Mouse (Mus musculus) heart, adult 18-20 months (tissue): ENCODE results near the gene Ccdc85b. TPM values are rescaled to one million over a fixed set of nuclear protein-coding genes. Genes with fewer than 3 reads are reported as not detected.

Source experiments
- DNase-seq, 2 experiments: peaks; one replicate each; pipeline ENCODE4 v3.0.0; 2021 to 2022; ENCODE audit warnings: mixed read lengths in 1 of 2
- total RNA-seq, 2 experiments: library from RNA; stranded (reverse); gene quantifications; 2 replicates each; pipeline ENCODE4 v1.2.3; 2021

Ccdc85b gene
- total RNA-seq, 2 experiments from 2014 or later, result 6.0 to 6.7 TPM

- no peak for DNase-seq
These were observed 31.7 kb downstream of the Ccdc85b start for GRCm38 (mm10) chr19:5425906-5426565.

- DNase-seq, result peak; percentile 96 to 97
These were observed 32.6 kb downstream of the Ccdc85b start, which contains the start of the genes Drap1 and AI837181 for GRCm38 (mm10) chr19:5424782-5425741. Drap1 (minus strand) TSS chr19:5424979. AI837181 (plus strand) TSS chr19:5425144.

- DNase-seq, result peak; percentile 67 to 85
These were observed 33.5 kb downstream of the Ccdc85b start for GRCm38 (mm10) chr19:5424092-5424781.

GRCm38 (mm10) chr19:5423561-5423960 is 34.1 kb downstream of the Ccdc85b start:
- DNase-seq, result peak in 1 of 2 experiments; percentile 36

- no peak for DNase-seq
These were observed 34.7 kb downstream of the Ccdc85b start for GRCm38 (mm10) chr19:5422895-5423443.

GRCm38 (mm10) chr19:5422267-5422666 is 35.4 kb downstream of the Ccdc85b start:
- no peak for DNase-seq

- no peak for DNase-seq
These were observed 35.9 kb downstream of the Ccdc85b start for GRCm38 (mm10) chr19:5421784-5422183.

GRCm38 (mm10) chr19:5420579-5420978 is 37.1 kb downstream of the Ccdc85b start:
- no peak for DNase-seq

- DNase-seq, result no peak
These were observed 38.1 kb downstream of the Ccdc85b start for GRCm38 (mm10) chr19:5419630-5420029.

- peak; percentile 60 to 66 for DNase-seq
These were observed 38.8 kb downstream of the Ccdc85b start for GRCm38 (mm10) chr19:5418750-5419466.

- peak; percentile 82 to 92 for DNase-seq
These were observed 43.1 kb downstream of the Ccdc85b start for GRCm38 (mm10) chr19:5414534-5414957.

GRCm38 (mm10) chr19:5413840-5414239 is 43.9 kb downstream of the Ccdc85b start:
- DNase-seq, result no peak

GRCm38 (mm10) chr19:5411961-5412360 is 45.7 kb downstream of the Ccdc85b start:
- DNase-seq, result peak in 1 of 2 experiments; percentile 76

GRCm38 (mm10) chr19:5410641-5411040 is 47.1 kb downstream of the Ccdc85b start:
- DNase-seq, result no peak

GRCm38 (mm10) chr19:5409068-5409467 is 48.6 kb downstream of the Ccdc85b start:
- peak; percentile 71 to 76 for DNase-seq

- peak; percentile 84 to 86 for DNase-seq
These were observed 49.4 kb downstream of the Ccdc85b start for GRCm38 (mm10) chr19:5408057-5409001.

- peak; percentile 70 to 81 for DNase-seq
These were observed 50.6 kb downstream of the Ccdc85b start for GRCm38 (mm10) chr19:5407133-5407532.

GRCm38 (mm10) chr19:5406531-5407126 is 51.1 kb downstream of the Ccdc85b start:
- DNase-seq, result peak; percentile 65 to 74

- no peak for DNase-seq
These were observed 51.8 kb downstream of the Ccdc85b start for GRCm38 (mm10) chr19:5405924-5406323.
